Mouse (Mus musculus): ENCODE results near the gene Fut8. TPM values are rescaled to one million over a fixed set of nuclear protein-coding genes. Genes with fewer than 3 reads are reported as not detected.

Fut8 gene
- polyA plus RNA-seq, 1 experiment from 2014 or later: 13.8 TPM

DNA sequence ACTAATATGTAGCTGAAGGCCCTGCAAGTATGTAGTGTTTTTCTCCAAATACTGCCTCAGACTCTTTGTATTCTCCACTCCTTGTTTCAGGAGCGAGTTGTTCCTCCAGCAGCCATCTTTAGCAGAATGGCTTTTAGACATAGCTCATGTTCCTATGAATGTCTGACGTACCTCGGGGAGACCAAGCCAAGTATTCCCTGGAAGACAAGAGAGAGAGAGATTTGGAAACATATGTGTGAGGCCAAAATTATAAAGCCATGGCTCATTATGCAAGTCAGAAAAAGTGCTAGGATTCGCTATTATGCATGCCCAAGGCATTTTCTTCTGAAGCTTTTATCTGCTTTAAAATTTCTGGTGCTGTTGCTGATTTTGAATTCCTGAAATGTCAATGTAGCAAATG, 13.8 kb upstream of the Fut8 start:
- Histone ChIP-seq H3K9ac (no peak overlapping the region), H3K36me3 (no peaks in the 10 kb centered on the region), H3K9me3 (replicated peaks) (no peaks in the 10 kb centered on the region), H3K4me1 (replicated peaks) (peaks cover 24% of the 10 kb centered on the region), H3K27ac (peak overlapping the region; percentile 67; the same call in 1 of the 2 replicates), H3K4me3 (replicated peaks) (no peak overlapping the region), H3K4me2 (no peak overlapping the region; the same call in 1 of the 2 replicates), H3K27me3 (no peaks in the 10 kb centered on the region)
- DNase-seq (no peak), ATAC-seq (ENCODE audit: low read depth) (no peak)
- 84% methylated on average over 4 of the region's 4 CpGs for WGBS (ENCODE audit: insufficient replicate concordance)

- Histone ChIP-seq H3K9ac (no peak overlapping the region), H3K9me3 (replicated peaks) (no peaks in the 10 kb centered on the region), H3K4me3 (replicated peaks) (no peak overlapping the region), H3K36me3 (no peaks in the 10 kb centered on the region), H3K27me3 (no peaks in the 10 kb centered on the region), H3K4me2 (no peak overlapping the region; the same call in 1 of the 2 replicates), H3K27ac (peak overlapping the region; percentile 77), H3K4me1 (replicated peaks) (peaks cover 24% of the 10 kb centered on the region)
- ATAC-seq (ENCODE audit: low read depth) (peak; percentile 98), DNase-seq (peak; percentile 39)
- WGBS (ENCODE audit: insufficient replicate concordance): 27% methylated on average over 4 of the region's 4 CpGs
Measured at GRCm38 (mm10) chr12:77224891-77225290, 13.0 kb upstream of the Fut8 start.

- Histone ChIP-seq H3K9ac (no peak overlapping the region), H3K4me1 (replicated peaks) (peaks cover 24% of the 10 kb centered on the region), H3K4me2 (no peak overlapping the region), H3K27me3 (no peaks in the 10 kb centered on the region), H3K36me3 (no peaks in the 10 kb centered on the region), H3K9me3 (replicated peaks) (no peaks in the 10 kb centered on the region), H3K27ac (peak overlapping the region; percentile 77; the same call in 1 of the 2 replicates), H3K4me3 (replicated peaks) (no peak overlapping the region)
- 44% methylated on average over 3 of the region's 3 CpGs for WGBS (ENCODE audit: insufficient replicate concordance)
- DNase-seq: no peak
- ATAC-seq (ENCODE audit: low read depth): no peak
Measured at GRCm38 (mm10) chr12:77225727-77226126, 12.2 kb upstream of the Fut8 start.

DNA sequence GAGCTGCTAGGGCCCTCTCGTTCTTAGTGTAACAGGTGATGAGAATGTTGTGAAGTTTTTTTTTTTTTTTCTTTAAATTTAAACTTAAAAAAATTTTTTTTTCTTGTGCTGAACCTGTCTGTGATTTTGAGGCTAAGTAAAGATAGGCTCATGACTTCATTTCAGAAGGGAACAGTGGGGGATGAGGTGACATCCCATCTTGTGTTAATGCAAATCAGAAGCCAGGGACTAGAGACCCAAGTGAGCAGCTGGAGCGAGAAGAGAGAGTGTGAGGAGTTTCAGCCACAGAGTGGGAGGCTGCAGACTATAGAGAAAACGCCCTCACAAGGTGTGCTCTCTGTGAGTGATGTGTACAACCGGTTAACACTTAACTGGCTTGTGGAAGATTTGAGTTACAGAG, 2.0 kb upstream of the Fut8 start:
- WGBS (ENCODE audit: insufficient replicate concordance): 62% methylated on average over 4 of the region's 4 CpGs

DNA sequence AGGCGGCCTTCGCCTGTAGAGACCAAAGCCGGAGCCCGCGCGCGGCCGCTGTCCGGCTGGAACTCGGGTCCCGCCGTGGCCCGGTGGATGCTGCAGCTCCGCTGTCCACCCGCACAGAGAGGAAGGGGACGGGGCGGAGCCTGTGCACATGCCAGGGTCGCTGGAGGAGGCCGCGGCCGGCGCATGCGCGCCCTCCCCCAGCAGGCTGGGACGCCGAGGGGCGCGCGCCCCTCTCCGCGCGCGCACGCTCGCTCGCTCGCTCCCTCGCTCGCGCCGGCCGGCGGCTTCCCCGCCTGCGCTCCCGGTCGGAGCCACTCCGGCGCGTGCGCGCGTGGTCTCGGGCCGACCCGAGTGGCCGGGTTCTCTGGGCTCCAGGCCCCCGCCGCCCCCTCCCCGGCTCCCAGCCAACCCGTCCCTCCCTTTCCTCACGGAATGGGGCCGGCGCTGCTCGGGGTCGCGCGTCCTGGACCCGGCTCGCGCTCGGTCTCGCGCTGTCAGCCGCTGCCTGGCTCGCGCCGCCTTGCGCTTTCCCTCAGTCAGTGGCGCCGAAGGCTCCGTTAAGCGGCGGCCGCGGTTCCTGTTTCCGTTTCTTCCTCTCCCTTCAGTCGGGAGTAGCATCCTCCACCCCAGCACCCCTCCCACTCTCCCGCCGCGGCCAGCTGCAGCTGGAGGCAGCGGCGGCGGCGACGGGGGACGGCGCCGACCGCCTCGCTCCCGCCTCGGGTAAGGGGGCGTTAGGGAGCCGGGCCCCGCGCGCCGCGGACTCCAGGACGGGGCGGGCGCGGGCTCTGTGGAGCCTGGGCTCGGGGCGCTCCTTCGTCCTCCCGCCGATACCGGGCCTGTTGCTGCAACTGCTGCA, 835 bp downstream of the Fut8 start:
- Histone ChIP-seq H3K36me3 (no peaks in the 10 kb centered on the region), H3K4me1 (replicated peaks) (peaks cover 28% of the 10 kb centered on the region), H3K4me3 (replicated peaks) (peak overlapping the region; percentile 89), H3K27me3 (no peaks in the 10 kb centered on the region), H3K9ac (peak overlapping the region; percentile 89), H3K27ac (peak overlapping the region; percentile 86), H3K9me3 (replicated peaks) (no peaks in the 10 kb centered on the region), H3K4me2 (peak overlapping the region; percentile 99)
- DNase-seq (peak; percentile 75), ATAC-seq (ENCODE audit: low read depth) (peak; percentile 84)
- under 1% methylated on average over 108 of the region's 120 CpGs for WGBS (ENCODE audit: insufficient replicate concordance)

More for the DNA sequence above, 2.0 kb upstream of the Fut8 start:
- ATAC-seq (ENCODE audit: low read depth) (no peak), DNase-seq (no peak)
- H3K4me2 ChIP-seq: no peak overlapping the region
- H3K9ac ChIP-seq: no peak overlapping the region
- no peaks in the 10 kb centered on the region for H3K36me3 ChIP-seq
- no peak overlapping the region for H3K27ac ChIP-seq
- H3K9me3 ChIP-seq (replicated peaks): no peaks in the 10 kb centered on the region
- H3K4me1 ChIP-seq (replicated peaks): peaks cover 23% of the 10 kb centered on the region
- no peaks in the 10 kb centered on the region for H3K27me3 ChIP-seq
- no peak overlapping the region for H3K4me3 ChIP-seq (replicated peaks)

GRCm38 (mm10) chr12:77239390-77240061, 1.6 kb downstream of the Fut8 start:
- H3K27ac ChIP-seq: peak overlapping the region; percentile 86

DNA sequence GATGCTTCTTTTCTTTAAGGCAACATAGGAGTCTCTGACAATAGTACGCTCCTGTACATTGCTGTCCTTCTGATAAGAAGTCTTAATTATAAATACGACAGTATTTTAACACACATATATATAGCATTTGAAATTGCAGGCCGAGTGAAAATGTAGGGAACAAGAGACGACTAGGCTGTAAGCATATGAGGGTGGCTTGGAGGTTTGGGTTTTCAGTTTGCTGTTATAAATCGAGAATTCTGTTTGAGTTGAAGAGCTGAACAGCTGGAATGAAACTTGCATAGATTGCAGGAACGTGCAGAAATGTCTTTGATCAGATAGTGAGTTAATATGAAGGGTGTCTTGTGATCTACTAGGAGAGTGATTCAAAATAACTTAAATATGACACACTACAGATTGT, 2.4 kb downstream of the Fut8 start:
- Histone ChIP-seq H3K4me3 (replicated peaks) (peak overlapping the region; percentile 44), H3K4me2 (peak overlapping the region; percentile 64), H3K36me3 (no peaks in the 10 kb centered on the region), H3K9me3 (replicated peaks) (no peaks in the 10 kb centered on the region), H3K9ac (no peak overlapping the region), H3K27ac (no peak overlapping the region), H3K27me3 (no peaks in the 10 kb centered on the region), H3K4me1 (replicated peaks) (peaks cover 30% of the 10 kb centered on the region)
- no peak for DNase-seq
- no peak for ATAC-seq (ENCODE audit: low read depth)
- 12% methylated on average over 6 of the region's 6 CpGs for WGBS (ENCODE audit: insufficient replicate concordance)

More at GRCm38 (mm10) chr12:77239390-77240061, 1.6 kb downstream of the Fut8 start:
- Histone ChIP-seq H3K4me2 (peak overlapping the region; percentile 99), H3K9ac (peak overlapping the region; percentile 89), H3K9me3 (replicated peaks) (no peaks in the 10 kb centered on the region), H3K4me1 (replicated peaks) (peaks cover 30% of the 10 kb centered on the region), H3K36me3 (no peaks in the 10 kb centered on the region), H3K27me3 (no peaks in the 10 kb centered on the region), H3K4me3 (replicated peaks) (peak overlapping the region; percentile 89)
- 1% methylated on average over 24 of the region's 29 CpGs for WGBS (ENCODE audit: insufficient replicate concordance)
- ATAC-seq (ENCODE audit: low read depth): no peak
- DNase-seq: peak; percentile 13

DNA sequence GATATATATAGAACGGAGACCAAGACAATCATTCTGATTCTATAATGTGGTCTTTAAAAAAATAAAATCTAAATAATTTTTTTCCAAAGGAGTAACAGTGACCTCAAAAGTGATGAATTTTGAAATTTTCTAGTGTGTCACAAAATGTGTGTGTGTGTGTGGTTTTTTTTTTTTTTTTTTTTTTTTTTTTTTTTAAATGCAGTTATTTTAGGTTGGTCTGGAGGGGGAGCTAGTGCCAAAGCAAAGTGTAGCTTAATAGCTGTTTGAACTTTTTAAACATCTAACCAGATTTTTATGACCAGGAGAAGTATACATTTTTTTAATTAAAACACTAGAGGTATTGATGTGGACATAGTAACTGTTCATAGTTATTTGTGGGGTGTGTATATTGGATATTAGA, 2.9 kb downstream of the Fut8 start:
- Histone ChIP-seq H3K4me2 (no peak overlapping the region), H3K36me3 (no peaks in the 10 kb centered on the region), H3K4me1 (replicated peaks) (peaks cover 30% of the 10 kb centered on the region), H3K27me3 (no peaks in the 10 kb centered on the region), H3K4me3 (replicated peaks) (no peak overlapping the region), H3K27ac (no peak overlapping the region), H3K9me3 (replicated peaks) (no peaks in the 10 kb centered on the region), H3K9ac (no peak overlapping the region)
- no peak for DNase-seq
- no peak for ATAC-seq (ENCODE audit: low read depth)
- WGBS (ENCODE audit: insufficient replicate concordance): 30% methylated on average over 1 of the region's 1 CpGs

GRCm38 (mm10) chr12:77262650-77263049, 24.7 kb downstream of the Fut8 start:
- Histone ChIP-seq H3K9me3 (replicated peaks) (no peaks in the 10 kb centered on the region), H3K9ac (no peak overlapping the region), H3K4me2 (no peak overlapping the region), H3K27me3 (no peaks in the 10 kb centered on the region), H3K36me3 (no peaks in the 10 kb centered on the region), H3K4me3 (replicated peaks) (no peak overlapping the region), H3K27ac (no peak overlapping the region), H3K4me1 (replicated peaks) (no peaks in the 10 kb centered on the region)
- no peak for DNase-seq
- ATAC-seq (ENCODE audit: low read depth): no peak

- Histone ChIP-seq H3K4me1 (replicated peaks) (no peaks in the 10 kb centered on the region), H3K27me3 (no peaks in the 10 kb centered on the region), H3K4me2 (no peak overlapping the region), H3K4me3 (replicated peaks) (no peak overlapping the region), H3K9ac (no peak overlapping the region), H3K27ac (no peak overlapping the region), H3K36me3 (no peaks in the 10 kb centered on the region), H3K9me3 (replicated peaks) (no peaks in the 10 kb centered on the region)
- WGBS (ENCODE audit: insufficient replicate concordance): 74% methylated on average over 2 of the region's 2 CpGs
- DNase-seq (no peak), ATAC-seq (ENCODE audit: low read depth) (no peak)
Measured at GRCm38 (mm10) chr12:77263816-77264215, 25.9 kb downstream of the Fut8 start.

- Histone ChIP-seq H3K4me1 (replicated peaks) (no peaks in the 10 kb centered on the region), H3K36me3 (no peaks in the 10 kb centered on the region), H3K27me3 (no peaks in the 10 kb centered on the region), H3K4me2 (no peak overlapping the region), H3K4me3 (replicated peaks) (no peak overlapping the region), H3K27ac (no peak overlapping the region), H3K9ac (no peak overlapping the region), H3K9me3 (replicated peaks) (no peaks in the 10 kb centered on the region)
- 50% methylated on average over 3 of the region's 3 CpGs for WGBS (ENCODE audit: insufficient replicate concordance)
- DNase-seq (no peak), ATAC-seq (ENCODE audit: low read depth) (no peak)
Measured at GRCm38 (mm10) chr12:77270694-77271093, 32.8 kb downstream of the Fut8 start.

All from liver, embryonic 13.5 days (tissue).